Mouse (Mus musculus) c-Kit-positive CD71-negative TER-119-negative erythroid progenitor cells, embryonic 14.5 days (primary cell): ENCODE measurements around the gene Aff3.
"Not testable (repeated sequence)": the region's sequence is repeated elsewhere in the genome, so short reads cannot be mapped to it uniquely, and the experiment has no call there.

Experiments used
- DNase-seq: peaks from one replicate; pipeline ENCODE4 v3.0.0-alpha.2; 2013; ENCODE audit warnings: low read depth

The Aff3 gene

DNA sequence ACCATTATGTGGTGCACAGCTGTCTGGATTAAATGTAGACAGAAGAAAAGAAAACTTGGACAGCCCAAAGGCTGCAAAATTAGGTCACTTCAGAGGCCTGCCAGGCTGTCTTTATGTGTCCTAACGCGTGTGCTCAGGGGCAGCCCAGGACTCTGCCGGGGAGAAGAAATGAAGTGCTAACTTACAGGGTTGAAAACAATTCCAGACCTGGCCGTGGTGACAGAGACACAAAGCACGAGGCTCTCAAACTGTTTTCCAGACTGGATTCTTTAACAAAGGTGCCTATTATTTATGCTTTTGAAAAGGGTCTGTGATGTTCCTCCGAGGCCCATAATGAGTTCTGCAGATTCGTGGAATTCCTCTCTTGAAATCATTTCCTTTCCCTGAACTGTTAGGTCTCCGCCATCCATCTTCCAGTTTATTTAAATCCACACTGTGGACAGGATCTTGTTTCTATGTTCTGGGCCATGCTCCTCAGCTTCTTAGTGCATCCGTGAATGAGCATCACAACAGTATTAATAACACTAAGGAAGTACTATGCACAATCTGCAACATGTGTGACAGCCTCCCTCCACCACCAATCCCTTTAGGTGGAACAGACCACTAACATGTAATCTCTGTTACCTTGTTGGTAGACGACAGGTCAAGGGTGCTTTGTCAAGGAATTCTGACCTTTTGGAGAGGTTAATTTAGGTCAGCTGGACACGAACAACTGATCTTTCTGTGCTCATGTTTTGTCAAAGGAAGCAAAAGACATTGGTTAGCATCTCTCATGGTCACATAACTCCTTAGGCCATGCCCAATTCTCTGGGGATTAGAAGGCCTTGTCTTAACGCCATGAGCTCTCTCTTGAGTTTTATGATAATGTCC lies 228.0 kb downstream of the Aff3 start:
- no peak for DNase-seq

DNA sequence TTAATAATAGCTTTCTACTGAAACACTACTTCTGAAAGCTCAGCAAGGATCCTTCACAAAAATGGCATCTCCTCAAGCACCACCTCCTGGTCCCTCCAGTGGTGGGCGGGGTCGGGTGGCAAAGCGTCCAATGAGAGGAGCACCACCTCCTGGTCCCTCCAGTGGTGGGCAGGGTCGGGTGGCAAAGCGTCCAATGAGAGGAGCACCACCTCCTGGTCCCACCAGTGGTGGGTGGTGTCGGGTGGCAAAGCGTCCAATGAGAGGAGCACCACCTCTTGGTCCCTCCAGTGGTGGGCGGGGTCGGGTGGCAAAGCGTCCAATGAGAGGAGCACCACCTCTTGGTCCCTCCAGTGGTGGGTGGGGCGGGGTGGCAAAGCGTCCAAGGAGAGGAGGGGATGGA lies 234.4 kb downstream of the Aff3 start:
- not testable (repeated sequence) for DNase-seq

- DNase-seq: no peak
Measured at GRCm38 (mm10) chr1:38428708-38429683, 235.8 kb downstream of the Aff3 start.

DNA sequence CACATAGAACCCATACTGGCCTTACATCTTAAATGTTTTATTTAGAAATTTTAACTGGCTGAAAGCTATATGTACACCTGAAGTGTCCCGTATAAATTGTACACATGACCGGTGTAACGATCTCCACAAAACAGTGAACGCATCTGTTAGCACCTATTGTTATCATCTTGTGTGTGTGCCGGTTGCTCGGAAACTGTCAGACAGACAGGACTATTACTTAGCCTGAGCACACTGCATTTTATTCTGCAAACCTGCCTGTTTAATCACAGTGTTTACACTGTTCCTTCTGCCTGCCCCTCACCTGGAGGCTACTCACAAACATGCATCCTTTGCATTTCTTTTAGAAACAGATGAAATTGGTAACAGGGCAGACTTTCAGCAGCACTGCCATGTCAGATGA lies 241.8 kb downstream of the Aff3 start:
- DNase-seq: no peak

GRCm38 (mm10) chr1:38419331-38419730 lies 245.4 kb downstream of the Aff3 start:
- DNase-seq: no peak

- DNase-seq: no peak
Measured at GRCm38 (mm10) chr1:38418181-38419032, 246.3 kb downstream of the Aff3 start.

GRCm38 (mm10) chr1:38417196-38417595 lies 247.6 kb downstream of the Aff3 start:
- DNase-seq: no peak

- DNase-seq: no peak
Measured at GRCm38 (mm10) chr1:38415511-38415910, 249.2 kb downstream of the Aff3 start.

GRCm38 (mm10) chr1:38411106-38411505 lies 253.6 kb downstream of the Aff3 start:
- DNase-seq: no peak

DNA sequence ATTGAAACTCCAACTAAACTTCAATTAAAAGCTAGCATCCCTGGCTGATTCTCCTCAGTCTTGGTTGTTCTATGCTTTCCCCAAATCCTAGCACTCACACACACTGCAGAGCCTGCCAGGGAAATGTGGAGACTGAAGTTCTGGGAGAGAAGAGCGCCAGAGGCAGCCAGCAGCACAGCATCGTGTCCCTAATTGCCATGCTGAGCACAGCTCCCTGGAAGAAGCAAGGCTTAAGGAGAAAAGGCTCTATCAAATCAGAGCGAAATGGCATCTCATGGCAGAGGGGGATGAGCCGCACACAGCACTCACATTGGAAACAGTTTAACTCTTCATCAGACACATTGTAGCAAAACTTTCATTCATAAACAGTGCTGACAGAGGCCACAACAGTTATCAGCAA lies 254.3 kb downstream of the Aff3 start:
- DNase-seq: no peak

- DNase-seq: no peak
Measured at GRCm38 (mm10) chr1:38408241-38408640, 256.5 kb downstream of the Aff3 start.

GRCm38 (mm10) chr1:38403781-38404180 lies 261.0 kb downstream of the Aff3 start:
- no peak for DNase-seq

GRCm38 (mm10) chr1:38401856-38402255 lies 262.9 kb downstream of the Aff3 start:
- no peak for DNase-seq

DNA sequence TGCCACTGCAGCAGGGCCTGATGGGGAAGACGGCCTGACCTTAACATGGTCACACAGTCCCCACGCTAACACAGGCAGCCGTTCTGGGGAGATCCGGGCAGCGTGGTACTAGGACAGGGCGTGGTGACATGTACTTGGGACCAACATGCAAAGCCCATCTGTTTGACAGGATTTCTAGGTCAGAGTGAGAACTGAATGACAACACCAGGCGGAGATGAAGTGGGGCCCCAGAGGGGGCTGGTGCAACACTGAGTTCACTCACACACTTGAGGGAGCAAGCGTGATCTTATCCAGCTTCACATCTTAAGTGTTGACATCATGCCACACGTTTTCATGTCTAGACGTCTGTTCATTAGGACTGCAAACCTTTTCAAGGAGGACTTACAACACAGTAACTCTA lies 265.5 kb downstream of the Aff3 start:
- DNase-seq: no peak

GRCm38 (mm10) chr1:38398566-38398965 lies 266.2 kb downstream of the Aff3 start:
- DNase-seq: no peak

- no peak for DNase-seq
Measured at GRCm38 (mm10) chr1:38395194-38395681, 269.5 kb downstream of the Aff3 start.

GRCm38 (mm10) chr1:38394493-38394892 lies 270.3 kb downstream of the Aff3 start:
- no peak for DNase-seq

DNA sequence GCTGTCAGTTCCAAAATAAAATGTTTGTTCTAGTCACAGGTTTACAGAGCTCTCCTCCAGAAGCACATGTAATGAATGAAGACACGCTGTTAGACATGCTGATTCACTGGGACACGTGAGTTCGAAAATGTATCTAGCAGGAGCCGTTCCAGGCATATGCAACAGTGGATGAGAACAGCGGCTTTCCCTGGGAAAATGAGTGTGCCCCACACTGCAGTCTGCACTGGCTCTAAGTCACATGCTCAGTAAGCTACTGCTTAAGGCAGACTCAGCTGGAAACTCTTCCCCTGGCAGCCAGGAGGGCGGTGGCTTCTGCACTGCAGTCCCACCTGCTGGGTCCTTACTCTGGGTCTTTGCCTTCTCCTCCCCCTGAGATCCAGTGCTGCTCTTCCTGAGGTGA lies 271.2 kb downstream of the Aff3 start:
- DNase-seq: no peak

DNA sequence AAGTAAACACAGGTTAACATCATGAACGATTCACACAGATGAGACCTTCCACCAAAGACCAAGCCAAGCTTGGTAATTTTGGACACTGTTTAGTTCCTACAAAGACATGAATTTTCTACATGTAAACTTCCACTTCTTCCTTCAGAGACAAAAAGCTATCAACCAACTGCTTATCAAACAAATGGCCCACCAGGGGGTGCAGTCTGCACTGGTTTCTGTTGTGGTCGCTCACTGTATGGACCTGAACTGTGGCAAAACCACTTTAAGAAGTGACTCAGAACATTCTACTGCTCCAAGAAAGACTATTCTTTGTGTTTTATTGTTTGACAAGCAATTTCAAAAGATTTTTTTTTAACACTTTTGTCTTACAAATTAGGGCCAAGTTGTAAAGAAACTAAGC lies 271.8 kb downstream of the Aff3 start:
- peak; percentile 43 for DNase-seq

DNA sequence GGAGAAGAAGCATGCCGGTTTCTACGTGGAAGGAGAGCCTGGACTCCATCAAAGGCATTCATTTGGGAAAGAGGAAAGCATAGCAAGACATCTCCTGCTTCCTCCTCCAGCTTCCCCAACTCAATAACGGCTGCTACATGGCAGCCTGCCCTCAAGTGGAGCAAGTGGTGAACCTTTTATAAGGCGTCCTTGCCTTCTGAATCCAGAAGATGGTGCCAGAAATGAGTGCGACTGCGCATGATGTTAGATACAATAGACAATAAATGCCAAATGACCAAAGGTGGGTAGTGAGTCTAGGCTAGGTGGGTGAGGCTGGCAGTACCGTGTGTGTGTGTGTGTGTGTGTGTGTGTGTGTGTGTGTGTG lies 273.9 kb downstream of the Aff3 start:
- DNase-seq: no peak

GRCm38 (mm10) chr1:38390235-38390885 lies 274.4 kb downstream of the Aff3 start:
- DNase-seq: no peak
